Mouse (Mus musculus) retina, adult 2 months (tissue): ENCODE measurements around the gene Ap5z1.

ENCODE experiments used
- DNase-seq: peaks from one replicate; pipeline ENCODE4 v3.0.0-alpha.2; 2012; ENCODE audit warnings: low read depth, low spot score

Gene Ap5z1

GRCm38 (mm10) chr5:142463461-142464454 lies at the start of gene Ap5z1:
TSS of gene Ap5z1 (plus strand) at chr5:142463944.
- DNase-seq = peak; percentile 92

GRCm38 (mm10) chr5:142415401-142415800 lies 48.3 kb upstream of the Ap5z1 start:
- DNase-seq = no peak

GRCm38 (mm10) chr5:142416070-142416775 lies 47.5 kb upstream of the Ap5z1 start:
- DNase-seq = no peak

GRCm38 (mm10) chr5:142417104-142417503 lies 46.6 kb upstream of the Ap5z1 start:
- DNase-seq = no peak

GRCm38 (mm10) chr5:142417876-142418275 lies 45.9 kb upstream of the Ap5z1 start:
- DNase-seq = no peak

GRCm38 (mm10) chr5:142418419-142418818 lies 45.3 kb upstream of the Ap5z1 start:
- no peak for DNase-seq

- DNase-seq = no peak
These were observed 43.4 kb upstream of the Ap5z1 start for GRCm38 (mm10) chr5:142420317-142420716.

- no peak for DNase-seq
These were observed 42.8 kb upstream of the Ap5z1 start for GRCm38 (mm10) chr5:142420920-142421319.

GRCm38 (mm10) chr5:142421886-142422285 lies 41.9 kb upstream of the Ap5z1 start:
- no peak for DNase-seq

GRCm38 (mm10) chr5:142423141-142423540 lies 40.6 kb upstream of the Ap5z1 start:
- DNase-seq = no peak

GRCm38 (mm10) chr5:142423701-142424100 lies 40.0 kb upstream of the Ap5z1 start:
- no peak for DNase-seq

GRCm38 (mm10) chr5:142424627-142425349 lies 39.0 kb upstream of the Ap5z1 start:
- DNase-seq = no peak

- DNase-seq = no peak
These were observed 37.3 kb upstream of the Ap5z1 start for GRCm38 (mm10) chr5:142426476-142426875.

- DNase-seq = no peak
These were observed 35.9 kb upstream of the Ap5z1 start for GRCm38 (mm10) chr5:142427876-142428275.

GRCm38 (mm10) chr5:142428691-142429090 lies 35.1 kb upstream of the Ap5z1 start:
- no peak for DNase-seq

GRCm38 (mm10) chr5:142431029-142431428 lies 32.7 kb upstream of the Ap5z1 start:
- no peak for DNase-seq

- no peak for DNase-seq
These were observed 31.8 kb upstream of the Ap5z1 start for GRCm38 (mm10) chr5:142431811-142432434.

GRCm38 (mm10) chr5:142432695-142433094 lies 31.0 kb upstream of the Ap5z1 start:
- DNase-seq = no peak

GRCm38 (mm10) chr5:142434052-142434451 lies 29.7 kb upstream of the Ap5z1 start:
- DNase-seq = no peak

GRCm38 (mm10) chr5:142435736-142436135 lies 28.0 kb upstream of the Ap5z1 start:
- no peak for DNase-seq

- no peak for DNase-seq
These were observed 25.3 kb upstream of the Ap5z1 start for GRCm38 (mm10) chr5:142438380-142438938.
